Mouse (Mus musculus) liver, adult 2 months (tissue): Measurements from ENCODE around the gene Slc4a8. TPM values are rescaled to one million over a fixed set of nuclear protein-coding genes. Genes with fewer than 3 reads are reported as not detected.

ENCODE experiments used
- DNase-seq: peaks from one replicate; pipeline ENCODE4 v3.0.0-alpha.2; 2011; ENCODE audit warnings: low read depth, low spot score; ENCODE audit errors: extremely low read depth
- H3K27ac ChIP-seq: fragments of 200-500 bp; replicated peaks from 2 replicates; pipeline ENCODE4 v1.5.1; 2012; ENCODE audit warnings: low read depth, mild to moderate bottlenecking, control low read depth, inconsistent platforms, low read length; ENCODE audit not compliant: insufficient read depth
- H3K27me3 ChIP-seq: fragments of 200-500 bp; 2 replicates; pipeline ENCODE4 v1.6.1; 2012; ENCODE audit warnings: mild to moderate bottlenecking, moderate library complexity, low read length, inconsistent platforms; ENCODE audit not compliant: control insufficient read depth, insufficient read depth
- H3K36me3 ChIP-seq: fragments of 200-500 bp; 2 replicates; pipeline ENCODE4 v1.6.1; 2012; ENCODE audit warnings: low read length, inconsistent platforms; ENCODE audit not compliant: control insufficient read depth, insufficient read depth
- H3K4me1 ChIP-seq: fragments of 200-500 bp; 2 replicates; pipeline ENCODE4 v1.6.1; 2011; ENCODE audit warnings: low read length; ENCODE audit not compliant: control insufficient read depth, insufficient read depth
- H3K4me3 ChIP-seq: fragments of 200-500 bp; 2 replicates; pipeline ENCODE4 v1.5.1; 2011; ENCODE audit warnings: low read depth, mild to moderate bottlenecking, control low read depth, low read length, moderate library complexity; ENCODE audit not compliant: insufficient read depth
- H3K79me2 ChIP-seq: fragments of 200-500 bp; 2 replicates; pipeline ENCODE4 v1.6.1; 2012; ENCODE audit warnings: inconsistent platforms, mild to moderate bottlenecking, low read length, moderate library complexity; ENCODE audit not compliant: control insufficient read depth, insufficient read depth
- H3K9ac ChIP-seq: fragments of 200-500 bp; 2 replicates; pipeline ENCODE4 v1.6.1; 2012; ENCODE audit warnings: low read depth, mild to moderate bottlenecking, control low read depth, inconsistent platforms, low read length
- CTCF ChIP-seq: fragments of 200-500 bp; IDR thresholded peaks from 2 replicates; pipeline ENCODE4 v1.5.1; 2011; ENCODE audit warnings: low read depth, low read length, control low read depth
- POLR2A ChIP-seq: fragments of 200-500 bp; IDR thresholded peaks from 2 replicates; pipeline ENCODE4 v1.6.1; 2011; ENCODE audit warnings: low read length, control low read depth; ENCODE audit not compliant: insufficient read depth; ENCODE audit errors: extremely low read depth
- WGBS: fragments of 180-500 bp; shearing (Covaris S2); methylation state at CpG from one replicate; pipeline ENCODE4 v1.1.7; 2018; 5-methylcytosine and 5-hydroxymethylcytosine counted together
- polyA plus RNA-seq: library from polyadenylated mRNA; depleted of rRNA; stranded (reverse); fragments of >200 nt; gene quantifications from 2 replicates; pipeline ENCODE4 v1.2.3, GENCODE M21; 2012
- total RNA-seq: library from RNA; depleted of rRNA; stranded (reverse); fragments of >200 nt; gene quantifications from 2 replicates; pipeline ENCODE4 v1.2.3, GENCODE M21; 2014

Slc4a8 gene
- total and polyA plus RNA-seq, 2 experiments: 0.16 to 0.18 TPM

GRCm38 (mm10) chr15:100800914-100801313 is 39.4 kb downstream of the Slc4a8 start:
- no peak for TF ChIP-seq POLR2A
- TF ChIP-seq CTCF: no peak
- DNase-seq: no peak
- H3K79me2 ChIP-seq: no peaks in the 10 kb centered on the region
- WGBS: 81% methylated on average over 13 of the region's 13 CpGs
- no peaks in the 10 kb centered on the region for H3K4me1 ChIP-seq
- H3K4me3 ChIP-seq: no peak overlapping the region
- no peaks in the 10 kb centered on the region for H3K36me3 ChIP-seq
- no peak overlapping the region for H3K9ac ChIP-seq
- no peaks in the 10 kb centered on the region for H3K27me3 ChIP-seq
- no peak overlapping the region for H3K27ac ChIP-seq

- peak; percentile 31 for DNase-seq
- Histone ChIP-seq H3K79me2 (no peaks in the 10 kb centered on the region), H3K9ac (no peak overlapping the region), H3K4me3 (no peak overlapping the region), H3K36me3 (no peaks in the 10 kb centered on the region), H3K27ac (peak overlapping the region; percentile 61; the same call in 1 of the 2 replicates), H3K4me1 (no peaks in the 10 kb centered on the region), H3K27me3 (no peaks in the 10 kb centered on the region)
- TF ChIP-seq CTCF (no peak), POLR2A (no peak)
- 63% methylated on average over 12 of the region's 12 CpGs for WGBS
These were observed 46.5 kb downstream of the Slc4a8 start for GRCm38 (mm10) chr15:100808062-100808461.

GRCm38 (mm10) chr15:100808484-100808883 is 46.9 kb downstream of the Slc4a8 start:
- H3K27ac ChIP-seq: peak overlapping the region; percentile 61; the same call in 1 of the 2 replicates
- peak; percentile 15 for DNase-seq
- H3K79me2 ChIP-seq: no peaks in the 10 kb centered on the region
- no peaks in the 10 kb centered on the region for H3K36me3 ChIP-seq
- H3K4me3 ChIP-seq: no peak overlapping the region
- no peaks in the 10 kb centered on the region for H3K4me1 ChIP-seq
- 75% methylated on average over 9 of the region's 9 CpGs for WGBS
- H3K27me3 ChIP-seq: no peaks in the 10 kb centered on the region
- H3K9ac ChIP-seq: no peak overlapping the region
- no peak for TF ChIP-seq POLR2A
- no peak for TF ChIP-seq CTCF

GRCm38 (mm10) chr15:100810243-100810642 is 48.7 kb downstream of the Slc4a8 start:
- peak; percentile 6 for DNase-seq
- Histone ChIP-seq H3K36me3 (no peaks in the 10 kb centered on the region), H3K79me2 (no peaks in the 10 kb centered on the region), H3K4me3 (no peak overlapping the region), H3K27me3 (no peaks in the 10 kb centered on the region), H3K4me1 (no peaks in the 10 kb centered on the region), H3K27ac (no peak overlapping the region), H3K9ac (no peak overlapping the region)
- 58% methylated on average over 8 of the region's 8 CpGs for WGBS
- TF ChIP-seq POLR2A: no peak
- no peak for TF ChIP-seq CTCF

GRCm38 (mm10) chr15:100813501-100813900 is 52.0 kb downstream of the Slc4a8 start:
- Histone ChIP-seq H3K27ac (no peak overlapping the region), H3K36me3 (no peaks in the 10 kb centered on the region), H3K4me3 (no peak overlapping the region), H3K27me3 (no peaks in the 10 kb centered on the region), H3K9ac (no peak overlapping the region), H3K4me1 (no peaks in the 10 kb centered on the region), H3K79me2 (no peaks in the 10 kb centered on the region)
- WGBS: 79% methylated on average over 5 of the region's 5 CpGs
- DNase-seq: no peak
- no peak for TF ChIP-seq POLR2A
- no peak for TF ChIP-seq CTCF

GRCm38 (mm10) chr15:100814066-100814465 is 52.5 kb downstream of the Slc4a8 start:
- H3K4me1 ChIP-seq: no peaks in the 10 kb centered on the region
- no peak overlapping the region for H3K4me3 ChIP-seq
- 81% methylated on average over 7 of the region's 7 CpGs for WGBS
- no peak for DNase-seq
- H3K36me3 ChIP-seq: no peaks in the 10 kb centered on the region
- H3K27ac ChIP-seq: no peak overlapping the region
- H3K79me2 ChIP-seq: no peaks in the 10 kb centered on the region
- TF ChIP-seq POLR2A (no peak), CTCF (no peak)
- H3K27me3 ChIP-seq: no peaks in the 10 kb centered on the region
- H3K9ac ChIP-seq: no peak overlapping the region
